Mouse (Mus musculus): ENCODE data around the gene Ica1. TPM values are rescaled to one million over a fixed set of nuclear protein-coding genes. Genes with fewer than 3 reads are reported as not detected.
A peak's percentile ranks its signal among the peaks of the same experiment; 100 is the strongest.

The Ica1 gene
- polyA plus RNA-seq, 1 experiment = 37.8 TPM

DNA sequence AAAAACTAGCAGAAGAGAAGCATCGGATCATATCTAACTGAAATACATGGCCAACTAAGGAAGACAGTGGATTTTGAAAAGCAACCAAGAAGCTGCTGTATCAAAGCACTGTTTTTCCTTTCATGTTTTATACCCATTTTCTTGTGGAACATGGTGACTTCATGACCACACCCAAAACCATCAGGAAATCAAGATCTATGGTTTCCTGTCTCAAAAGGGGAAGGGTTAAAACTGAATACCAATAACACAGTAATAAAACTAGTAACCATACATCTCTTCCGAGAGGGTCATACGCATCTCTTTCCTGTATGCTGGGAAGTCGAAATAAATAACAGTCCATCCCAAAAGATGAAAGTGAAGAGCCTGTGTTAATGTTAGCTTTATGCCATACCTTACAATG is 145.6 kb downstream of the Ica1 start:
- no peaks in the 10 kb centered on the region for H3K27me3 ChIP-seq (ENCODE audit: control insufficient read depth, insufficient read depth, low read length)
- TF ChIP-seq POLR2A (IDR thresholded peaks at IDR 0.05; ENCODE audit: borderline replicate concordance, insufficient read depth, low read length) = no peak
- no peak for TF ChIP-seq CTCF (IDR thresholded peaks at IDR 0.05; ENCODE audit: borderline replicate concordance, insufficient read depth, low read depth, low read length)
- H3K4me3 ChIP-seq (replicated peaks; ENCODE audit: insufficient read depth, low read depth, low read length) = no peak overlapping the region
- peaks cover 1% of the 10 kb centered on the region; the same call in 1 of the 2 replicates for H3K4me1 ChIP-seq (ENCODE audit: control insufficient read depth, insufficient read depth, low read length)
- WGBS = 97% methylated on average over 4 of the region's 4 CpGs
- DNase-seq = no peak
- no peak overlapping the region for H3K27ac ChIP-seq (ENCODE audit: insufficient read depth, low read length)

DNA sequence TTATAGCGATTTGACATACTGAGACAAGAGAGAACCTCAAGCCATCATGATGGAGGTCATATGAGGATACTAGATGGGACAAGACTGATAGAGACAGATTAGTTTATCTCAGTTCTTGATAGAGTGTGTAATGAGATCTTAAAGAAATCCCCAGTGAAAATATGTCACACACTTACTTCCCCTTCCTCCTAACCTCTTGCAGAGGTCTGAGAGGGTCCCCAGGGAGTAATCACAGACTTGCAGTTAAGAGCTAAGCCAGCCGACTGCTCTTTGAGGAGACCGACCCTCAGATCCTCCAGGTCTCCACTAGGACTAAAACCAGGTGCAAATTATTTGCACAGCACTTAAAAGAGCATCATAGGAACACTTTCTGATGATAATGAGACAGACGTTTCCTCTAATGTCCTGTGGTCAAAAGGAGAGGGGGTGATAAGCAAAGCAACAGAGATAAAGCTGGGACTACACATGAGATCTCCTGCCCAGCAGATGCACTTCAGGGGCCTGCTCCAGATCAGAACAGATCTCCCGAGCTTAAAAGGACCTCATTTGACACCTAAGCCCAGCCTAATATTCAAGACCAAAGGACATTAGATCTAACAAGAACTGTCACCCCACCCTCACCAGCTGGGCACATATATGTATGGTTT is 146.2 kb downstream of the Ica1 start:
- 90% methylated on average over 5 of the region's 5 CpGs for WGBS
- Histone ChIP-seq H3K4me3 (replicated peaks; ENCODE audit: insufficient read depth, low read depth, low read length) (no peak overlapping the region), H3K4me1 (ENCODE audit: control insufficient read depth, insufficient read depth, low read length) (no peaks in the 10 kb centered on the region), H3K27me3 (ENCODE audit: control insufficient read depth, insufficient read depth, low read length) (no peaks in the 10 kb centered on the region), H3K27ac (ENCODE audit: insufficient read depth, low read length) (no peak overlapping the region)
- DNase-seq = no peak
- TF ChIP-seq CTCF (IDR thresholded peaks at IDR 0.05; ENCODE audit: borderline replicate concordance, insufficient read depth, low read depth, low read length) = no peak
- TF ChIP-seq POLR2A (IDR thresholded peaks at IDR 0.05; ENCODE audit: borderline replicate concordance, insufficient read depth, low read length) = no peak

DNA sequence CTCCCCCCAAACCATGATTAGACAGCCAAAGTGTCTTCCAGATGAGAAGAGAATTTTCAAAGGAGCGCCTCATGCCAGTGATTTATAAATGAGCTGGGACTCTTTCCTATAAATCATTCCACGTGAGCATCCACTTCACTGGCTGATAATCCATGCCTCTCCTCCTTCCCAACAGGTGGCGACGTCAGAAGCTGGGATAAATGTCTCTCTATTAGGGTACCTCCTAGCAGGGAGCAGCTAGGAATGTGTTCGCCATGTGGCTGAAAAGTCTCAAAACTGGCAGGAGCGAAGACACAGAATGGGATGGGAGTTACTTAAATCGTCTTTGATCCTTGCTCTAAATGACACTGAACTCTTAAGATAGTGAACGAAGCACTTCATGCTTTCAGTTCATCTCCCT is 146.9 kb downstream of the Ica1 start:
- 57% methylated on average over 8 of the region's 8 CpGs for WGBS
- H3K4me1 ChIP-seq (ENCODE audit: control insufficient read depth, insufficient read depth, low read length) = no peaks in the 10 kb centered on the region
- DNase-seq = no peak
- TF ChIP-seq POLR2A (IDR thresholded peaks at IDR 0.05; ENCODE audit: borderline replicate concordance, insufficient read depth, low read length) (no peak), CTCF (IDR thresholded peaks at IDR 0.05; ENCODE audit: borderline replicate concordance, insufficient read depth, low read depth, low read length) (no peak)
- no peak overlapping the region for H3K4me3 ChIP-seq (replicated peaks; ENCODE audit: insufficient read depth, low read depth, low read length)
- no peak overlapping the region for H3K27ac ChIP-seq (ENCODE audit: insufficient read depth, low read length)
- no peaks in the 10 kb centered on the region for H3K27me3 ChIP-seq (ENCODE audit: control insufficient read depth, insufficient read depth, low read length)

DNA sequence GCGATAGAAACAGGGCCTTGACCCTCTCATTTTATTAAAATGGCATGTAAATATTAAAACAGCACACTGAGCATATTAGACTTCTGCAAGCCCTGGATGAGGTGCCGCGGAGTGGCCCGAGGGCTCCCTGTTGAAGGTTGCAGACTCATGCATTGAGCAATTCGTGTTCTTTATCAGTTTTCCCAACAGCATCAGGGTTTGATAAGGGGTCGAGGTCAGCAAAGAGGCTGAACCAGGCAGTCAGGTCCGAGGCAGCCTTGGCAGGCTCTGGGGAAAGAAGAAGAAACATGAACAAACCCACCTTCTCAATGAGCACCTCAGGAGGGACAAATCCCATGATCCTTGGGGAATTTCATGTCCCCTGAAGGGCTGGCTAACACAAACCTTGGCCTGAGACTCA is 147.8 kb downstream of the Ica1 start:
- Histone ChIP-seq H3K27me3 (ENCODE audit: control insufficient read depth, insufficient read depth, low read length) (no peaks in the 10 kb centered on the region), H3K4me3 (replicated peaks; ENCODE audit: insufficient read depth, low read depth, low read length) (no peak overlapping the region), H3K4me1 (ENCODE audit: control insufficient read depth, insufficient read depth, low read length) (no peaks in the 10 kb centered on the region), H3K27ac (ENCODE audit: insufficient read depth, low read length) (no peak overlapping the region)
- 86% methylated on average over 7 of the region's 7 CpGs for WGBS
- DNase-seq = no peak
- TF ChIP-seq CTCF (IDR thresholded peaks at IDR 0.05; ENCODE audit: borderline replicate concordance, insufficient read depth, low read depth, low read length) (no peak), POLR2A (IDR thresholded peaks at IDR 0.05; ENCODE audit: borderline replicate concordance, insufficient read depth, low read length) (no peak)

DNA sequence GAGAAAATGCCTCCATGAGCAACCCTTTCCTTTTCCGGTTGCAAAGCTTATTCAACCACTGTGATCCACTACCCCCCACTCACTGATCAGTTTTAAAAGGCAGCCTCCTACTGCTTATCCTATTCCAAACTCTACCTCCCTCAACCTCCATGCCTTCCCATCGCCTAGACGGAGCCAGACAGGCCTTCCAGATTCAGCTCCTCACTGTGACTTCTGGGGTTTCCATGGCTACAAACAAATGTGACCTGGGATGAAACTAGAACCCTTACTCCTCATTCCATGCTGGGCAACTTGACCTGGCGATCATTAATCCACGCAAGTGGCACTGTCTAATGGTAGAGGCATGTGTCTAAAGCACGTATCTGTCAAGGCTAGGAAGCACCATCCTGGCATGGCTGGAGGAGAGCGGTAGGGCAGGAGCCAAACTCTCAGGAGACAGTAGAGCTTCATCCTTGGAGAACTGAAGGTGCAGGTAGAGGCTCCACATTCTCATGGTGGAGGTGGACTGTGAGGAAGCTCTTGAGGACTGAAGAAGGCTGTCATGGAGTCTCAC is 149.5 kb downstream of the Ica1 start:
- Histone ChIP-seq H3K4me3 (replicated peaks; ENCODE audit: insufficient read depth, low read depth, low read length) (no peak overlapping the region), H3K27ac (ENCODE audit: insufficient read depth, low read length) (no peak overlapping the region), H3K27me3 (ENCODE audit: control insufficient read depth, insufficient read depth, low read length) (no peaks in the 10 kb centered on the region), H3K4me1 (ENCODE audit: control insufficient read depth, insufficient read depth, low read length) (no peaks in the 10 kb centered on the region)
- 75% methylated on average over 7 of the region's 7 CpGs for WGBS
- TF ChIP-seq POLR2A (IDR thresholded peaks at IDR 0.05; ENCODE audit: borderline replicate concordance, insufficient read depth, low read length) = no peak
- TF ChIP-seq CTCF (IDR thresholded peaks at IDR 0.05; ENCODE audit: borderline replicate concordance, insufficient read depth, low read depth, low read length) = no peak
- no peak for DNase-seq

DNA sequence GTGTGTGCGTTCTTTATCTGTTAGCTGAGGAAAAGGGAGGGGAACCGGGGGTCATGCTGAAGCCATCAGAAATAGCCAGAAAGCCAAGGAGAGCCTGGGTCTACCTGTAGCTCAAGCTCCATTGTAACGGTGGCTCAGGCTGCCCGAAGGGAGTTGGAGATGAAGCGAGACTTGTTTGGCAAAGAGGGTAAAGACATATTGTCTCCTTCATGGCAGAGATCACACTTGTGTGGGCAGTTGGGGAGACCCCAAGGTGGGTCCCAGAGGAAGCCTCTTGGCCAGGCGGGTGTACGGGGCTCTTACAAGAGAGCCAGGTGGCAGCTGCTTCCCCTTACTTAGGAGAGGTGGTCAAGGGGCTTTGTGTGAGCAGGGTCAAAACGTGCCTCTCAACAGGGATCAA is 150.1 kb downstream of the Ica1 start:
- H3K4me1 ChIP-seq (ENCODE audit: control insufficient read depth, insufficient read depth, low read length) = no peaks in the 10 kb centered on the region
- DNase-seq = no peak
- H3K4me3 ChIP-seq (replicated peaks; ENCODE audit: insufficient read depth, low read depth, low read length) = no peak overlapping the region
- no peaks in the 10 kb centered on the region for H3K27me3 ChIP-seq (ENCODE audit: control insufficient read depth, insufficient read depth, low read length)
- no peak for TF ChIP-seq POLR2A (IDR thresholded peaks at IDR 0.05; ENCODE audit: borderline replicate concordance, insufficient read depth, low read length)
- no peak for TF ChIP-seq CTCF (IDR thresholded peaks at IDR 0.05; ENCODE audit: borderline replicate concordance, insufficient read depth, low read depth, low read length)
- 69% methylated on average over 8 of the region's 8 CpGs for WGBS
- H3K27ac ChIP-seq (ENCODE audit: insufficient read depth, low read length) = no peak overlapping the region

DNA sequence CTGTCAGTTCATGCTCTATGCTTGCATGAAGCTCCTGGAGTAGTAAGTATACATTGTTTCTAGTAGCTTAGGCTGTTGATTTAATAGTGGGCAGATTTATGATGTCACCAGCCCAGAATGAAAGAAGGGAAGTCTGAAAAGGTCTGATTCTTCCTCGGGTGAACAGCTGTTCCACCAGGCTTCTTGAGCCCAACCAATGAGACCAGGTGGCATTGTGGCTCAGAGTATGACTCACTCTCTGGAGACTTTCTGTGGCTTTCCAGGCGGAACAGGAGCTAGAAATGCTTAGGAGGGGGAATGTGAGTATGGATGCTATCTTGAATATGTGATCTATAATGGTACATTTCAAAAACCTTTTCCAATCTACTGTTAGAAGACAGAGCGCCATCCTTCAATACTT is 155.2 kb downstream of the Ica1 start:
- WGBS = 50% methylated on average over 3 of the region's 3 CpGs
- Histone ChIP-seq H3K4me1 (ENCODE audit: control insufficient read depth, insufficient read depth, low read length) (peaks cover 7% of the 10 kb centered on the region), H3K27me3 (ENCODE audit: control insufficient read depth, insufficient read depth, low read length) (no peaks in the 10 kb centered on the region), H3K4me3 (replicated peaks; ENCODE audit: insufficient read depth, low read depth, low read length) (no peak overlapping the region), H3K27ac (ENCODE audit: insufficient read depth, low read length) (no peak overlapping the region)
- TF ChIP-seq CTCF (IDR thresholded peaks at IDR 0.05; ENCODE audit: borderline replicate concordance, insufficient read depth, low read depth, low read length) = no peak
- TF ChIP-seq POLR2A (IDR thresholded peaks at IDR 0.05; ENCODE audit: borderline replicate concordance, insufficient read depth, low read length) = no peak
- DNase-seq = peak in 1 of 2 experiments; percentile 62

All from cerebellum, adult 2 months (tissue).